Mouse (Mus musculus) spleen, postnatal 14 days (tissue): ENCODE data around the gene Rhot2.
"Not testable (repeated sequence)": the region's sequence is repeated elsewhere in the genome, so short reads cannot be mapped to it uniquely, and the experiment has no call there.

ENCODE experiments used
- DNase-seq, 2 experiments: peaks; one replicate each; pipeline ENCODE4 v3.0.0; 2021 to 2022; ENCODE audit warnings: low spot score in 2 of 2

Rhot2 gene

GRCm38 (mm10) chr17:25874148-25874720 is 29.6 kb upstream of the Rhot2 start:
- DNase-seq, result no peak

- no peak for DNase-seq
Measured at GRCm38 (mm10) chr17:25873405-25874147, 28.9 kb upstream of the Rhot2 start.

- no peak for DNase-seq
Measured at GRCm38 (mm10) chr17:25872676-25873075, 28.0 kb upstream of the Rhot2 start.

- not testable (repeated sequence) for DNase-seq
Measured at GRCm38 (mm10) chr17:25871566-25871965, 26.9 kb upstream of the Rhot2 start.

GRCm38 (mm10) chr17:25869954-25870353 is 25.3 kb upstream of the Rhot2 start:
- DNase-seq, result no peak

- DNase-seq, result no peak
Measured at GRCm38 (mm10) chr17:25869498-25869897, 24.8 kb upstream of the Rhot2 start.

- DNase-seq, result peak; percentile 44 to 45
Measured at GRCm38 (mm10) chr17:25868601-25869191, 24.0 kb upstream of the Rhot2 start, which contains the start of gene Mcrip2. Mcrip2 (minus strand) TSS chr17:25868764.

- no peak for DNase-seq
Measured at GRCm38 (mm10) chr17:25867836-25868600, 23.4 kb upstream of the Rhot2 start.

- DNase-seq, result no peak
Measured at GRCm38 (mm10) chr17:25867509-25867835, 22.8 kb upstream of the Rhot2 start.

GRCm38 (mm10) chr17:25866172-25866571 is 21.5 kb upstream of the Rhot2 start:
- no peak for DNase-seq

- DNase-seq, result no peak
Measured at GRCm38 (mm10) chr17:25865288-25865687, 20.6 kb upstream of the Rhot2 start.

GRCm38 (mm10) chr17:25864311-25864710 is 19.7 kb upstream of the Rhot2 start:
- DNase-seq, result no peak

GRCm38 (mm10) chr17:25863681-25864080 is 19.0 kb upstream of the Rhot2 start:
- no peak for DNase-seq

- no peak for DNase-seq
Measured at GRCm38 (mm10) chr17:25861704-25862612, 17.3 kb upstream of the Rhot2 start.

- DNase-seq, result peak; percentile 75 to 86
Measured at GRCm38 (mm10) chr17:25860832-25861703, 16.4 kb upstream of the Rhot2 start, which contains the start of gene Wdr90. Wdr90 (minus strand) TSS chr17:25861501.

GRCm38 (mm10) chr17:25860229-25860628 is 15.6 kb upstream of the Rhot2 start:
- no peak for DNase-seq

GRCm38 (mm10) chr17:25843636-25844395 is 835 bp downstream of the Rhot2 start:
- no peak for DNase-seq

GRCm38 (mm10) chr17:25843122-25843521 is 1.5 kb downstream of the Rhot2 start:
- no peak for DNase-seq

- no peak for DNase-seq
Measured at GRCm38 (mm10) chr17:25842509-25842908, 2.1 kb downstream of the Rhot2 start.
